Mouse (Mus musculus) liver, embryonic 12.5 days (tissue): Measurements from ENCODE around the gene Slc17a2. TPM values are rescaled to one million over a fixed set of nuclear protein-coding genes. Genes with fewer than 3 reads are reported as not detected.
A peak's percentile ranks its signal among the peaks of the same experiment; 100 is the strongest.

Source experiments
- ATAC-seq: fragments of 200-750 bp; cut with Nextera tagmentation; 2 replicates; pipeline ENCODE4 v1.8.0; 2017; ENCODE audit warnings: moderate number of reproducible peaks, mild to moderate bottlenecking, moderate library complexity
- H3K27ac ChIP-seq: fragments of 300-500 bp; sonication (generic); 2 replicates; pipeline ENCODE4 v1.5.1; 2016; ENCODE audit warnings: mild to moderate bottlenecking
- H3K27me3 ChIP-seq: fragments of 300-500 bp; sonication (generic); replicated peaks from 2 replicates; pipeline ENCODE4 v1.6.1; 2016; ENCODE audit warnings: mild to moderate bottlenecking, moderate library complexity
- H3K36me3 ChIP-seq: fragments of 300-500 bp; sonication (generic); 2 replicates; pipeline ENCODE4 v1.6.1; 2016; ENCODE audit warnings: mild to moderate bottlenecking, moderate library complexity
- H3K4me1 ChIP-seq: fragments of 300-500 bp; sonication (generic); 2 replicates; pipeline ENCODE4 v1.6.1; 2016
- H3K4me2 ChIP-seq: fragments of 300-500 bp; sonication (generic); 2 replicates; pipeline ENCODE4 v1.6.1; 2016; ENCODE audit warnings: mild to moderate bottlenecking, moderate library complexity
- H3K4me3 ChIP-seq: fragments of 300-500 bp; sonication (generic); 2 replicates; pipeline ENCODE4 v1.5.1; 2016; ENCODE audit warnings: mild to moderate bottlenecking, moderate library complexity
- H3K9ac ChIP-seq: fragments of 300-500 bp; sonication (generic); 2 replicates; pipeline ENCODE4 v1.6.1; 2016; ENCODE audit warnings: mild to moderate bottlenecking, moderate library complexity
- H3K9me3 ChIP-seq: fragments of 300-500 bp; sonication (generic); replicated peaks from 2 replicates; pipeline ENCODE4 v1.6.1; 2016; ENCODE audit warnings: mild to moderate bottlenecking, moderate library complexity
- WGBS: fragments of 180-500 bp; shearing (Covaris S2); methylation state at CpG from one replicate; pipeline ENCODE4 v1.1.7; 2016; ENCODE audit not compliant: insufficient replicate concordance; 5-methylcytosine and 5-hydroxymethylcytosine counted together
- polyA plus RNA-seq: library from polyadenylated mRNA; unstranded; fragments of >200 nt; fragmentation: Nextera tagmentation; extraction: Ambion mirVana; gene quantifications from 2 replicates; pipeline ENCODE4 v1.2.1, GENCODE M21; 2016

Gene Slc17a2
- polyA plus RNA-seq, 1 experiment from 2014 or later, result 0.35 TPM

- WGBS, result 50% methylated on average over 9 of the region's 9 CpGs
- no peak for ATAC-seq
- Histone ChIP-seq H3K27me3 (no peaks in the 10 kb centered on the region), H3K4me2 (no peak overlapping the region), H3K9me3 (no peaks in the 10 kb centered on the region), H3K4me1 (peaks cover 21% of the 10 kb centered on the region; the same call in 1 of the 2 replicates), H3K27ac (no peak overlapping the region), H3K4me3 (no peak overlapping the region), H3K9ac (no peak overlapping the region), H3K36me3 (no peaks in the 10 kb centered on the region)
These were observed 59.4 kb downstream of the Slc17a2 start for GRCm38 (mm10) chr13:23866086-23866710.

- H3K4me2 ChIP-seq, result no peak overlapping the region
- no peak overlapping the region for H3K27ac ChIP-seq
- WGBS, result 64% methylated on average over 6 of the region's 6 CpGs
- ATAC-seq, result no peak
- H3K9me3 ChIP-seq, result no peaks in the 10 kb centered on the region
- peaks cover 21% of the 10 kb centered on the region; the same call in 1 of the 2 replicates for H3K4me1 ChIP-seq
- H3K36me3 ChIP-seq, result no peaks in the 10 kb centered on the region
- H3K27me3 ChIP-seq, result no peaks in the 10 kb centered on the region
- H3K9ac ChIP-seq, result no peak overlapping the region
- H3K4me3 ChIP-seq, result no peak overlapping the region
These were observed 60.2 kb downstream of the Slc17a2 start for GRCm38 (mm10) chr13:23867000-23867399.

GRCm38 (mm10) chr13:23867405-23867804 is 60.6 kb downstream of the Slc17a2 start, which contains the start of gene Slc17a1:
Gene Slc17a1 (plus strand): TSS chr13:23867750.
- no peak within 1 kb of the TSS for H3K27ac ChIP-seq

GRCm38 (mm10) chr13:23868790-23869533 is 62.2 kb downstream of the Slc17a2 start:
- no peaks in the 10 kb centered on the region for H3K27me3 ChIP-seq
- H3K27ac ChIP-seq, result 0 out of 2 replicates have a peak overlapping the region, but pooled peaks have one; percentile 30
- H3K4me3 ChIP-seq, result no peak overlapping the region
- no peaks in the 10 kb centered on the region for H3K36me3 ChIP-seq
- 60% methylated on average over 8 of the region's 8 CpGs for whole genome bisulfite sequencing
- no peaks in the 10 kb centered on the region for H3K9me3 ChIP-seq
- H3K4me2 ChIP-seq, result no peak overlapping the region
- H3K9ac ChIP-seq, result no peak overlapping the region
- H3K4me1 ChIP-seq, result peaks cover 21% of the 10 kb centered on the region; the same call in 1 of the 2 replicates
- ATAC-seq, result no peak

More at GRCm38 (mm10) chr13:23867405-23867804, 60.6 kb downstream of the Slc17a2 start, which contains the start of gene Slc17a1:
- WGBS, result 80% methylated on average over 7 of the region's 7 CpGs
- H3K9ac ChIP-seq, result no peak within 1 kb of the TSS
- no peak within 1 kb of the TSS for H3K4me2 ChIP-seq
- H3K4me1 ChIP-seq, result peaks cover 21% of the 10 kb centered on the region; the same call in 1 of the 2 replicates
- H3K27me3 ChIP-seq, result no peaks in the 10 kb centered on the region
- no peaks in the 10 kb centered on the region for H3K36me3 ChIP-seq
- H3K9me3 ChIP-seq, result no peaks in the 10 kb centered on the region
- no peak for ATAC-seq
- H3K4me3 ChIP-seq, result no peak within 1 kb of the TSS

GRCm38 (mm10) chr13:23869996-23870395 is 63.2 kb downstream of the Slc17a2 start:
- no peaks in the 10 kb centered on the region for H3K27me3 ChIP-seq
- peaks cover 21% of the 10 kb centered on the region; the same call in 1 of the 2 replicates for H3K4me1 ChIP-seq
- no peak overlapping the region for H3K9ac ChIP-seq
- ATAC-seq, result no peak
- H3K4me3 ChIP-seq, result no peak overlapping the region
- no peaks in the 10 kb centered on the region for H3K9me3 ChIP-seq
- H3K4me2 ChIP-seq, result no peak overlapping the region
- no peak overlapping the region for H3K27ac ChIP-seq
- H3K36me3 ChIP-seq, result no peaks in the 10 kb centered on the region
- 57% methylated on average over 3 of the region's 3 CpGs for WGBS

GRCm38 (mm10) chr13:23873141-23873540 is 66.3 kb downstream of the Slc17a2 start:
- H3K4me1 ChIP-seq, result peaks cover 12% of the 10 kb centered on the region; the same call in 1 of the 2 replicates
- no peak overlapping the region for H3K4me2 ChIP-seq
- H3K9me3 ChIP-seq, result no peaks in the 10 kb centered on the region
- 40% methylated on average over 5 of the region's 5 CpGs for WGBS
- no peaks in the 10 kb centered on the region for H3K36me3 ChIP-seq
- no peak for ATAC-seq
- H3K9ac ChIP-seq, result no peak overlapping the region
- no peak overlapping the region for H3K4me3 ChIP-seq
- H3K27ac ChIP-seq, result no peak overlapping the region
- H3K27me3 ChIP-seq, result no peaks in the 10 kb centered on the region

Other genes starting within 250 kb of the Slc17a2 start
- gene Hist1h3e, start 244.6 kb upstream of the Slc17a2 start, polyA plus RNA-seq, result 4.9 and 6.2 TPM in 2 replicates
- 106 and 109 TPM in 2 replicates for gene Hist1h2ae, start 235.8 kb upstream of the Slc17a2 start, polyA plus RNA-seq
- gene Hist1h2bg, start 235.6 kb upstream of the Slc17a2 start, polyA plus RNA-seq, result 10.7 and 14.4 TPM in 2 replicates
- gene Hist1h2bf, start 232.8 kb upstream of the Slc17a2 start, polyA plus RNA-seq, result 7.1 and 9.9 TPM in 2 replicates
- 1.2 and 3.1 TPM in 2 replicates for gene Hist1h2ad, start 232.6 kb upstream of the Slc17a2 start, polyA plus RNA-seq
- 5.3 and 6.2 TPM in 2 replicates for gene Hist1h3d, start 231.2 kb upstream of the Slc17a2 start, polyA plus RNA-seq
- 128 and 134 TPM in 2 replicates for gene Hist1h4d, start 225.4 kb upstream of the Slc17a2 start, polyA plus RNA-seq
- gene Hist1h2be, start 185.9 kb upstream of the Slc17a2 start, polyA plus RNA-seq, result 2.1 and 2.2 TPM in 2 replicates
- gene Hist1h1e, start 184.4 kb upstream of the Slc17a2 start, polyA plus RNA-seq, result 26.5 and 27.9 TPM in 2 replicates
- gene Hist1h2ac, start 123.0 kb upstream of the Slc17a2 start, polyA plus RNA-seq, result 0.91 and 1.3 TPM in 2 replicates
- gene Hist1h2bc, start 122.8 kb upstream of the Slc17a2 start, polyA plus RNA-seq, result 75.3 and 75.6 TPM in 2 replicates
- gene Hist1h1t, start 111.2 kb upstream of the Slc17a2 start, polyA plus RNA-seq, result not detected in 2 replicates
- 8.6 and 11.6 TPM in 2 replicates for gene Hist1h4c, start 108.5 kb upstream of the Slc17a2 start, polyA plus RNA-seq
- 4.9 and 5.7 TPM in 2 replicates for gene Hfe, start 96.1 kb upstream of the Slc17a2 start, polyA plus RNA-seq
- 56.9 and 57.2 TPM in 2 replicates for gene Hist1h1c, start 68.2 kb upstream of the Slc17a2 start, polyA plus RNA-seq
- gene Hist1h3c, start 61.4 kb upstream of the Slc17a2 start, polyA plus RNA-seq, result 4.8 and 6.7 TPM in 2 replicates
- gene Hist1h2bb, start 60.3 kb upstream of the Slc17a2 start, polyA plus RNA-seq, result 4.6 and 5.5 TPM in 2 replicates
- gene Hist1h2ab, start 55.9 kb upstream of the Slc17a2 start, polyA plus RNA-seq, result 70.3 TPM in 2 replicates
- gene Hist1h3b, start 54.7 kb upstream of the Slc17a2 start, polyA plus RNA-seq, result 15.2 and 16.6 TPM in 2 replicates
- gene Hist1h4b, start 50.0 kb upstream of the Slc17a2 start, polyA plus RNA-seq, result 4.5 and 5.7 TPM in 2 replicates
- gene Hist1h4a, start 45.8 kb upstream of the Slc17a2 start, polyA plus RNA-seq, result 0.44 and 0.93 TPM in 2 replicates
- 5.5 and 6.8 TPM in 2 replicates for gene Hist1h3a, start 44.6 kb upstream of the Slc17a2 start, polyA plus RNA-seq
- gene Hist1h1a, start 43.3 kb upstream of the Slc17a2 start, polyA plus RNA-seq, result 4.9 and 5.8 TPM in 2 replicates
- gene Trim38, start 37.1 kb upstream of the Slc17a2 start, polyA plus RNA-seq, result not detected in 2 replicates
- gene Slc17a3, start 32.4 kb downstream of the Slc17a2 start, polyA plus RNA-seq, result 0.72 and 0.79 TPM in 2 replicates
- not detected in 2 replicates for gene Slc17a1, start 60.8 kb downstream of the Slc17a2 start, polyA plus RNA-seq
- 0.06 TPM in 1 of 2 replicates, not detected in the other for gene Slc17a4, start 108.0 kb downstream of the Slc17a2 start, polyA plus RNA-seq
- not detected in 2 replicates for gene Hist1h2ba, start 127.2 kb downstream of the Slc17a2 start, polyA plus RNA-seq
- gene Hist1h2aa, start 127.5 kb downstream of the Slc17a2 start, polyA plus RNA-seq, result not detected in 2 replicates
- not detected in 2 replicates for gene Scgn, start 184.2 kb downstream of the Slc17a2 start, polyA plus RNA-seq